Mouse (Mus musculus) left cerebral cortex, adult 11 months (tissue): ENCODE results near the gene Mboat7.

Experiments used
- DNase-seq: peaks from one replicate; pipeline ENCODE4 v3.0.0; 2022; ENCODE audit warnings: low spot score

Mboat7 gene

DNA sequence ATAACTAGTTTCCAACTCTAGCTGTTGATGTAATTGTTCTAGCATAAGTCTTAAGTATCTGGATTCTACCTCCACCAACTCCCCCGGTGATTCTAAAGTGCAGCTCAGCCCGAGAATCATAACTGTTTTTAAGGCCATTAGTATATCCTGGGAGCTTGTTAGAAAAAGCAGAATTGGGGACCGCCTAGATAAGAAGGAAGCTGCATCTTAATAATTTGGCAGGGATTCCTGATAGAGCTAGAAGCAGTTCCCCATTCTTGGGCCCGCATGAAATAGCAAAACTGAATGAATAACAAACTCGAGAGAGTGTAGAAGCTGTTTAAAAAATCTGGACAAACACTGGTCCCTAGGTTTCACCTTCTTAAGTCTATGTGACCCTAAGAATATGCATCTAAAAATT, 49.9 kb downstream of the Mboat7 start:
- no peak for DNase-seq

DNA sequence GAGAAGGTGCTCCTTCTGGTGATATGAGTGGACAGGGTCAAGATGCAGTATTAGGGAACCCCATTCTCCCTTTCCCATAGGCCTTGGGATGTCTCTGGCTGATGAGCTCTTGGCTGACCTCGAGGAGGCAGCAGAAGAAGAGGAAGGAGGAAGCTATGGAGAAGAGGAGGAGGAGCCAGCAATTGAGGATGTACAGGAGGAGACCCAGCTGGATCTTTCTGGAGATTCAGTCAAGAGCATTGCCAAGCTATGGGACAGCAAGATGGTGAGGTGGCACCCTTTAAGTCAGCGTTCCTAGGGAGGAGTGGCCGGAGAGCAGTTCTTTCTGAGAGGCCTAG, 62.9 kb downstream of the Mboat7 start:
- DNase-seq: no peak

DNA sequence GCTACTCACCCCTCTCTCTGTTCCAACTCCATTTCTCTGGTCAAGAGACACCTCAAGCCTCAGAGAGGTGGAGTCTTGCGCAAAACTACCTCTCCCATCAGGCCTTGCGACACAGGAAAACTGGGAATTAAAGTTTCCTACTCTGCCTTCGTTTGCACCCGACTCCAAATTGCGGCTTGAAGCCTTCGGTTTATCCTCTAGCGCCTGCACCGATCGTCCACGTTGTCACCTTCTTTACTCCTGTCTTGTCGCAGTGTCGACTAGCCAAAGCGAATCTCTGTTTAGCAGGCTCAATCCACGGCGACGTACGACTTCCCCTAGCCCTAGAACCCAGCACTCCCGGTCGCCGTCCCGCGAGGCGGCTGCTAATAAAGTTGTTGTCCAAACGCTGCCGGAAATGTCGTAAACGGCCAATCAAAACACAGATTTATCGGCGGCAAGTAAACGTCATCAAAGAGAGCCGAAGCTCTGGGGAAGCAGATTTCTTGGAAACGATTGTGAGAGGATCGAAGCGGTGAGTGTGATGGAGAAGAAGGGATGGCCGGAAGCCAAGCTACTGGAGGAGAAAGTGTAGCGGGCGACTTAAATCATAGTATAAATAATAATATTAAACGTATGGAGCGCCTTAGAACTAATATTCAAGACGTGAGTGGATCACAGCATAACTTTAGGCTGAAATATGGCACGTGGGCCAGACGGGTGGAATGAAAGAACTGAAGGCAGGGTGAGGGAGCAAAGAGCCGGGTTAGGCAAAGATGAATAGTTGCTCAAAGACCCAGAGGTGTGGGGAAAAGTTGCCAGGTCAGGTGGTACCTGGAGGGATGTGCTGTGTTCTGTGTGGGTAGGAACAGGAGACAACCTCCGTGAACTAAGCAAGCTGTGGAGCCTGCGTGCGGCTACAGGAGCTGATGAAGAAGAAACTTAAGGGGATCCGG, 63.5 kb downstream of the Mboat7 start, which contains the start of the genes Tfpt and Prpf31:
TSS of gene Tfpt (minus strand) at position 387 of the 935 bp plus-strand sequence.
TSS of gene Prpf31 (plus strand) at position 443 of the 935 bp plus-strand sequence.
- DNase-seq: peak; percentile 90

DNA sequence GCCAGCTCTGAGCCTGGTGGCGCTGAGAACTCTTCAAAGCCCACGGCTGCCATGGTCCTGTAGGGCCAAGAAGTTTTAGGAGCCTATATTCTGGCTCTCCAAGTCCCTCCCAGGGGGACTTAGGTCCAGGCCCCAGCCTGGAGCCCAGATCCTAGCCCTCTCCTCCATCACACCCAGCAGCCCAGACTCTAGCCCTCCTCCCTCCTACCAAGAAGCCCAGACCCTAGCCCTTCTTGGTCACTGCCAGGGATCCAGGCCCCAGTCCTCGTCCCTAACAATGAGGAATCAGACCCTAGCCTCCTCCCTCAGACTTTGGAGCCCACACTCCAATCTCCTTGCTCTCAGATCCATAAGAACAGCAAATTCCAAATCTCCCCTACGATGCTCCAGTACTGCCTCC, 64.3 kb downstream of the Mboat7 start:
- DNase-seq: no peak
